Mouse (Mus musculus): ENCODE results near the gene Smyd5.
"Not testable (repeated sequence)": the region's sequence is repeated elsewhere in the genome, so short reads cannot be mapped to it uniquely, and the experiment has no call there.

Smyd5 gene

GRCm38 (mm10) chr6:85450140-85450539, 18.4 kb downstream of the Smyd5 start:
- not testable (repeated sequence) for DNase-seq

- peak; percentile 99 to 100 for DNase-seq
Observed at GRCm38 (mm10) chr6:85450697-85451663, 19.2 kb downstream of the Smyd5 start, which contains the start of gene Cct7. TSS of gene Cct7 (plus strand) at chr6:85451514.

DNA sequence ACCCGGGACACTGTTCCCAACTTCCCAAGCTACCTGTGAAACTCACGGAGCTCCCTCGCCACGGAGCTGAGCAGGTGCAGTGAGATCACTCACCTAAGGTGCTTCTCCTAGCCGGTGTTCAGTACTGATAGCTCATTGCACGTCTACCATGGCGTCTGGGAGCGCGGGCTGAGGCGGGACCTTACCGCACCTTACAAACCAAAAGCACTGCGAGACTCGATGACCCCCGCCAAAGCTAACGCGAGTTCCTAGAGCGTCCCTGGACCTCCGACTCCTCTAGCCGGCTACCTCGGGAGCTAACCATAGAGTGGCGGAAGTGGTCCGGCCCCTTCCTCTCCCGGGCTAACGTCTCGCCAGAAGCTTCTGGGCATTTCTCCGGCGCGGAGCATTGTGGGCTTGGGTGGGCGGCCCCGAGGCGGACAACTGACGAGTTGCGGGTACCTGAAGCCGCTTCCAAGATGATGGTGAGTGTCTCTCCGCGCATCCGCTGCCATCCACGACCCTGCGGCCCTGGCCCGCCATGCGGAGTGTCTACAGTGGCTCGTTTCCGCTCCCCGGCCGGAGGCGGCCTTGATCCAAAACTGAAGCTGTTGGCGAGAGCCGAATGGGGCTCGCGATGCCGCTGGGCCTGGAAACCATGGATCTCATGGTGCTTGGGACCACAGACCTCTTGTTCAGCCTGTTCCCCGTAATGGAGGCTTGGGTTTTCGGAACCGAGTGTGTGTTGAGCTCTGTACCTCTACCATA, 20.0 kb downstream of the Smyd5 start, which contains the start of gene Pradc1:
Gene Pradc1 (minus strand): TSS at position 307 of the 747 bp plus-strand sequence.
- peak; percentile 98 to 99 for DNase-seq

DNA sequence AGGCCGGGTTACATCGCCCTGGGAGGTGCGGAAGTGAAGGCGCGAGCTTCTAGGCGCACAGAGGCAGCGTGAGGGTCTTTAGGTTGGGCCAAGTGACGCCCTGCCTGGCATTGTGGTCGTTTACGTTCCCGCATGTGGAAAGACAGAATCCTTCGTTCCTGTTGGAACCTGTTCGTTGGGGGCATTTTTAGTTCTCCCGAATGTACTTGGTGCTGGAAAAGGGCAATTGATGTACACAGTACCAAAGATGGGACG, 20.5 kb downstream of the Smyd5 start:
- no peak for DNase-seq

DNA sequence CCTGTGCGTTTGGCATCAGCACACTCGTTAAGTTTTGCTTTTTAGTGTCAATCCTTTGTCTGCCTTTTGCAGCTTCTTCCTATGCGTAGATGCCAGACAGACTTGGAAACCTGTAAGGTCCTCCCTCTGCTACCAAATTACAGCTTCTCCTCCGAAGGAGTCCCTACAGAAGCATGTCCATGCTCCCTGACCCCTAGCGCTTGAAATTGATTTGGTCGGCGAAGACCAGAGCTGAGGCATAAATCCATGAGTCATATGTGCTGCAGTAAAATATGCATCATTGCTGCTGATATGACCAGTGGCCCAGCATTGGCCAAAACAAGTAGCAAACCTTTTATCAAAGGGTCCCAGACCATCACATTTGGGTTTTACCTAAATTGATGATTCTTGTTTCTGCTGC, 21.0 kb downstream of the Smyd5 start:
- peak in 1 of 2 experiments; percentile 24 for DNase-seq

DNA sequence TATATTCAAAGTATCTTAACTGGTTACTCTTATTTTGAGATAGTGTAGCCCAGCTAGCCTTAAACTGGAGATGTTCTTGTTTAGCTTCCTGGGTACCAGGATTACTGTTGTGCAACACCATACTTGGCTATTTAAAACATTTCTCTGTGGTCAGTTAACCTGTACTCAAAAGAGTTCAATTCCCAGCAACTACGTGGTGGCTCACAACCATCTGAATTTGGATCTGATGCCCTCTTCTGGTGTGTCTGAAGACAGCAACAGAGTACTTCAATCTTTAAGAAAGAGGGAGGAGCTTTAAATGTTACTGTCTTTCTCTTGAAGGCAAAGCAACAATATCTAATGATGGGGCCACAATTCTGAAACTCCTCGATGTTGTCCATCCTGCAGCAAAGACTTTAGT, 27.8 kb downstream of the Smyd5 start:
- no peak for DNase-seq

DNA sequence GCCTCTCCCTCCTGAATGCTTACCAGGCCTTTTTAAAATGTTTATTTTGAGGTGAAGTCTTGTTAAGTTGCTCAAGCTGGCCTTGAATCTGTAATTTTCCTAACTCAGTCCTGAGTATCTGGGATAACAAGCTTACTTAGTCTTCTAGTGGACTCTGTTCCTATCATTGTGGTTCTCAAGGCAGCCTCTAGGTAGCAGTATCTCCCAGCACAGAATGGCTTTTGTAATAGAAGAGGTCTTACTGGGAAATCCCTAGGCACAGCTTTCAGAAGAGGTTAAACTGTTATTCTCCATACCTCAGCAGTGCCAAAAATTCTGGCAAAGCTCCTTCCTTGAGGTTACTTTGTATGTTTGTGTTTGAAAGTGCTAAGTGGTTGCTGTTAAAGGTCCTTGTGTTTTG, 33.6 kb downstream of the Smyd5 start:
- no peak for DNase-seq

- DNase-seq = no peak
Observed at GRCm38 (mm10) chr6:85469660-85470430, 38.1 kb downstream of the Smyd5 start.

DNA sequence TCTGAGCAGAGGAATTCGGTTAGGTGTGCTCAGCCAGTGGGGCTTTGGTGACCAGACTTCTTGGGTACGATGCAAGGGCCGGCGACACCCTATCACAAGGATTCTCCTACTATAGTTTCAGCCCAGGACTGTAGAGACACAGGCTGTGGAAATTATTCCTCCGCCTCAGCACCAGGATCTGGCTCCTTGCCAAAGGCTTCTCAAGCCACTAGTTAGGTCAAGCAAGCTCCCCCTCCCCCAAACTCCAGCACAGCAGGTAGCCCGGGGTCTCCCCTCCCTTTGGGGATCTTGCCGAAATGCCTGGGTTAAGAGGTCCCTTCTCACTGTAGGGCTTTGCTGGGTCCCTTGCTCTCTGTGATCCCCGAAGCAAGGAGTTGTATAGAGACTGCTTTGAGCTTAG, 40.2 kb downstream of the Smyd5 start:
- DNase-seq = peak in 1 of 2 experiments; percentile 31

- no peak for DNase-seq
Observed at GRCm38 (mm10) chr6:85472542-85472941, 40.8 kb downstream of the Smyd5 start.

- no peak for DNase-seq
Observed at GRCm38 (mm10) chr6:85475581-85475980, 43.8 kb downstream of the Smyd5 start.

DNA sequence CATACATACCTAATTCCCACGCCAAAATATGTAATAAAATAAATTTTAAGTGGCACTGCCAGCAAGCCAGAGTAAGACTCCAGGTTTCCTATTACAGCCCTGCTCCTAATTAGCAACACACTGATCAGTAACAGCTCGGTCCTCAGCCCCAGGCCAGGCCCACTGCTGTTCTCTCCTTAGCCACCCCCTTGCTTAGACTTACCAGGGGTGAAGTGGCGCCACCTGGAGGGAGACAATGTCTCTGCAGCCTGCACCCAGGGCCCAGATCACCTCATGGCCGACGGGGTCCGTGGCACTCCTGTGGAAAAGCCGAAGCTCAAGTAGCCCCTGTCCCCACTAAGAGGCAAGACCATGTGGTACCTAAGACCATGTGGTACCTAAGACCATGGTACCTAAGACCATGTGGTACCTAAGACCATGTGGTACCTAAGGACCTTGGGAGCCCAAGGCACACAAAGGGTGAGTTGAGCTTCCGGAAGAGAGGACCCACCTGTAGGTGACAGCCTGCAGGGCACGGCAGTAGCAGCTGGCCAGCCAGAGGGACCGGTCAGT, 45.7 kb downstream of the Smyd5 start:
- peak; percentile 60 to 67 for DNase-seq

- no peak for DNase-seq
Observed at GRCm38 (mm10) chr6:85478416-85478815, 46.6 kb downstream of the Smyd5 start.

DNA sequence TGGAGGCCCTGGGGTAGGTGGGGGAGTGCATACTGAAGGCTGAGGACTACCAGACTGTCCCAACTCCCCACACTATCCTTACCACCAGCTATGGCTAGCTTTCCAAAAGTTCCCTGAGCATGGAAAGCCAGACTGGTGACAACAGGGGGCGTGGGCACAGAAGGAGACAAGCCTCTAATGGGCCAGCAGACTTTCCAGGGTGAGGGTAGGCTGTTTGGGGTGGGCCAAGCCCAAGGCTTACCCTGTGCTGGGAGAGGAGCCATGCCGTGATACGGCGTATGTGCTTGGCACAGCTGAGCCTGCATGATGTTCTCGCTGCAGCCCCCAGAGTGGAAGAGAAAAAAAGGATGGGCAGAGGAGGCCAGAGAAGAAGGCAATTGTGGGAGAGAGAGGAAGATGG, 48.2 kb downstream of the Smyd5 start:
- no peak for DNase-seq

GRCm38 (mm10) chr6:85480685-85481084, 48.9 kb downstream of the Smyd5 start:
- peak; percentile 66 to 74 for DNase-seq

DNA sequence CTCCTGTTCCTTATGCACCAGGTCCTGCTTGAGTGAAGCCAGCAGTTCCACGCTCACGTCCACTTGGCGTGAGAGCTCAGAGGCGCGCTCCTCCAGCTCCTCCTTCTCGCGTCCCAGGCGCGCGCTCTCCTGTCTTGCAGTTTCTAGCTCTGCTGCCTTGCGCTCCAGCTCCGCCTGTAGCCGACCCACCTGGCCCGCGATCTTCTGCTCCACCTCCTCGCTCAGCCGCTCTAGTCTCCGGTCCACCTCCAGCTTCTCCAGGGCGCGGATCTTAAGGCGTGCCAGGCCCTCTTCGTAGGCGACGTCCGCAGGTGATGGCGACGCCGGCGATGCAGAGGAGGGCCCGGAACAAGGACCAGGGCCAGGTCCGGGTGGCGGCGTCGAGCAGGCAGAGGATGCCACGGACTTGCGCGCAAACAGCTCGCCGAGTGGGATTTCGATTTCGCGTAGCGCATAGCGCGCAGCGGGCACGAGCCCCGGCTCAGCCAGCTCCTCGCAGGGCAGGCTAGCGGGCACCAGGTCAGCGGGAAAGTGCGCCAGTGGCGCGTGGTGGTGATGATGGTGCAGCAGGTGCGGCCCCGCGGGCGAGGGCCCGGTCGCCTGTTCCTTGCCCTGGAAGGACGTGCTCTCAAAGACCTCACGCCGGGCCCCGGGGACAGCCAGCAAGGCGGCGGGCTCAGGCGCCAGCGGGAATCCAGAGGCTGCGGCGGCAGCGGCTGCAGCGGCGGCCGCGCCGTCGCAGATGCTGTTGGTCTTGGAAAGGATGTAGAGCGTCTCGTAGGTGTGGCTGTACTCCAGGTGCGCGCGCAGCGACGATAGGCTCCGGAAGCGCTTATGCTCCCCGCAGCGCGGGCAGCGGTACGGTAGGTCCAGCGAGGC, 52.3 kb downstream of the Smyd5 start:
- peak; percentile 14 to 32 for DNase-seq

GRCm38 (mm10) chr6:85485738-85486137, 53.9 kb downstream of the Smyd5 start:
- DNase-seq = no peak

GRCm38 (mm10) chr6:85488510-85488909, 56.7 kb downstream of the Smyd5 start:
- DNase-seq = no peak

- DNase-seq = no peak
Observed at GRCm38 (mm10) chr6:85489717-85490116, 57.9 kb downstream of the Smyd5 start.

- DNase-seq = no peak
Observed at GRCm38 (mm10) chr6:85490252-85490651, 58.5 kb downstream of the Smyd5 start.

- DNase-seq = no peak
Observed at GRCm38 (mm10) chr6:85491606-85492005, 59.8 kb downstream of the Smyd5 start.

All from kidney, postnatal 4 days (tissue).